Mouse (Mus musculus) megakaryocyte, embryonic 14.5 days (primary cell): ENCODE results near the gene 4930507D05Rik.

Source experiments
- FLI1 ChIP-seq: IDR thresholded peaks from 2 replicates; pipeline ENCODE4 v1.6.1; 2012; ENCODE audit warnings: low read length, inconsistent platforms, mixed read lengths
- GATA1 ChIP-seq: IDR thresholded peaks from 3 replicates; pipeline ENCODE4 v1.6.1; 2012; ENCODE audit warnings: mixed read lengths, low read length, inconsistent platforms, borderline replicate concordance

DNA sequence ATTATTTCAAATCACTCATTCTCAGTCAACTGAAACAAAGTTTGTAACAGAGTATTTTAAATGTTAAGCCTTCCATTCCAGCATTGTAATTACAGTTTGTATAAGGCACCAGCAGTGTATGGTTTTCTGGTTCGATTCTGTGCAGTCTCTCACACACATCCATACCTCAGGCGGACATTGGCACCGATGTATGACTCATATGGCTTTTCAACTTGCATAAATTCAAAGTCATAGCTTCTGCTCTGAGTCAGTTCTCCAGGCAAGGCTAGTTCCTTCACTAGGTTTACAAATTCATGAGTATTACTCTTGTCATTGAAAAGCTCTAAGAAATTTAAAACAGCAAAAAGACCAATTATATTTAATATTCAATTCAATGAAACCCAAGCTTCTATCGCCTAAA, 20.4 kb downstream of the 4930507D05Rik start:
- TF ChIP-seq FLI1 (no peak), GATA1 (no peak)
